Mouse (Mus musculus) brain, embryonic 14.5 days (tissue): ENCODE measurements around the gene Apol9a.
"Not testable (repeated sequence)": the region's sequence is repeated elsewhere in the genome, so short reads cannot be mapped to it uniquely, and the experiment has no call there.

Experiments
- CTCF ChIP-seq: fragments of 200-500 bp; IDR thresholded peaks from 2 replicates; pipeline ENCODE4 v1.5.1; 2012; ENCODE audit warnings: inconsistent platforms, mild to moderate bottlenecking, moderate library complexity, borderline replicate concordance; ENCODE audit not compliant: insufficient read depth, insufficient read length; ENCODE audit errors: extremely low read depth
- POLR2A ChIP-seq: fragments of 200-500 bp; IDR thresholded peaks from 2 replicates; pipeline ENCODE4 v1.6.1; 2012; ENCODE audit warnings: mild to moderate bottlenecking, inconsistent platforms, borderline replicate concordance; ENCODE audit not compliant: poor library complexity, insufficient read depth, insufficient read length, severe bottlenecking; ENCODE audit errors: extremely low read depth

DNA sequence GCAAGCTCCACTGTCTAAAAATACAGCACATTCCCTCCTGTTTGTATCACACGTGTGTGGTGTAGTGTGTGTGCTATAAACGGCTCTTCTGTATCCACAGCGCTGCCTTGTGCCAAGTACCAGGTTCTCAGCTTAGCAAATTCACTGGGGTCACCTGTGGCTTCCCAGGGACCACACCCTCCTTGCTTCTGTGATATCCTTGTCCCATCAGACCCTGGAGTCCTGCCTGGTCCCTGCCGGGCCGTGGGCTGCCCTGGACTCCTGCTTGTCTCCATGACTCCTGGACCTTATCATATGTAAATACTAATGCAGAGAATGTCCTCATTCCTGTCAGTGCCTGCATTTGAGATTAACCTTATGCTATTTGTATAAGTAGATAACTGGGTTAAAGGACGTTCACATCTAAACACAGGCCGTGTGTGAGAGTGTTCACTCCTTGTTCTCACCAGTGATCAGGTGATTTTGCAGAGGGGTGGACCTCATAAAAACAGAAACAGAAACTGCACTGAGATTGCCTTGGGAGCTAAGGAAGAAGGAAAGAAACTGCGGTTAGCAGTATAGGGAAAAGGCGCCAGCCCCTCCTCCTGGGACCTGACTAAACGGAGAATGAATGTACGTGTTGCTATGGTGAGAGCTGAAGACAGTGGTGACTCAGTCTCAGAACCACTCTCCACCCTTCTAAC is 13.3 kb downstream of the Apol9a start:
- not testable (repeated sequence) for TF ChIP-seq POLR2A, CTCF
